Mouse (Mus musculus): ENCODE measurements around the gene Clic1.
A peak's percentile ranks its signal among the peaks of the same experiment; 100 is the strongest.
"Not testable (repeated sequence)": the region's sequence is repeated elsewhere in the genome, so short reads cannot be mapped to it uniquely, and the experiment has no call there.

Clic1 gene

GRCm38 (mm10) chr17:35020551-35020950 is 29.2 kb upstream of the Clic1 start:
- no peak for DNase-seq (ENCODE audit: low spot score in 2 of 2)

GRCm38 (mm10) chr17:35021163-35021808 is 28.5 kb upstream of the Clic1 start:
- peak; percentile 75 to 87 for DNase-seq (ENCODE audit: low spot score in 2 of 2)

- DNase-seq (ENCODE audit: low spot score in 2 of 2), result no peak
Observed at GRCm38 (mm10) chr17:35021842-35022477, 27.8 kb upstream of the Clic1 start.

GRCm38 (mm10) chr17:35022541-35023060 is 27.2 kb upstream of the Clic1 start:
- DNase-seq (ENCODE audit: low spot score in 2 of 2), result no peak

- DNase-seq (ENCODE audit: low spot score in 2 of 2), result no peak
Observed at GRCm38 (mm10) chr17:35023221-35023620, 26.5 kb upstream of the Clic1 start.

- DNase-seq (ENCODE audit: low spot score in 2 of 2), result no peak
Observed at GRCm38 (mm10) chr17:35023756-35024155, 26.0 kb upstream of the Clic1 start.

- no peak for DNase-seq (ENCODE audit: low spot score in 2 of 2)
Observed at GRCm38 (mm10) chr17:35024261-35024660, 25.5 kb upstream of the Clic1 start.

GRCm38 (mm10) chr17:35024691-35025488 is 24.9 kb upstream of the Clic1 start:
- DNase-seq (ENCODE audit: low spot score in 2 of 2), result no peak

- no peak for DNase-seq (ENCODE audit: low spot score in 2 of 2)
Observed at GRCm38 (mm10) chr17:35026206-35026605, 23.6 kb upstream of the Clic1 start.

GRCm38 (mm10) chr17:35027277-35028068 is 22.3 kb upstream of the Clic1 start, which contains the start of gene Sapcd1:
Sapcd1 (minus strand) TSS chr17:35028016.
- DNase-seq (ENCODE audit: low spot score in 2 of 2), result no peak

GRCm38 (mm10) chr17:35028315-35028714 is 21.5 kb upstream of the Clic1 start:
- no peak for DNase-seq (ENCODE audit: low spot score in 2 of 2)

- no peak for DNase-seq (ENCODE audit: low spot score in 2 of 2)
Observed at GRCm38 (mm10) chr17:35029691-35030532, 19.9 kb upstream of the Clic1 start.

GRCm38 (mm10) chr17:35031272-35031671 is 18.5 kb upstream of the Clic1 start:
- DNase-seq (ENCODE audit: low spot score in 2 of 2), result no peak

- no peak for DNase-seq (ENCODE audit: low spot score in 2 of 2)
Observed at GRCm38 (mm10) chr17:35031880-35032279, 17.9 kb upstream of the Clic1 start.

- no peak for DNase-seq (ENCODE audit: low spot score in 2 of 2)
Observed at GRCm38 (mm10) chr17:35032323-35032870, 17.4 kb upstream of the Clic1 start.

- not testable (repeated sequence) for DNase-seq (ENCODE audit: low spot score in 2 of 2)
Observed at GRCm38 (mm10) chr17:35033703-35034102, 16.1 kb upstream of the Clic1 start.

GRCm38 (mm10) chr17:35034896-35035295 is 14.9 kb upstream of the Clic1 start:
- no peak for DNase-seq (ENCODE audit: low spot score in 2 of 2)

- DNase-seq (ENCODE audit: low spot score in 2 of 2), result no peak
Observed at GRCm38 (mm10) chr17:35039121-35039873, 10.5 kb upstream of the Clic1 start.

GRCm38 (mm10) chr17:35043794-35044193 is 6.0 kb upstream of the Clic1 start:
- no peak for DNase-seq (ENCODE audit: low spot score in 2 of 2)

All from urinary bladder, postnatal 36 days (tissue).